Mouse (Mus musculus) CH12.LX (cell line): ENCODE results near the gene C5ar1. TPM values are rescaled to one million over a fixed set of nuclear protein-coding genes. Genes with fewer than 3 reads are reported as not detected.

ENCODE experiments used
- DNase-seq: peaks from one replicate; pipeline ENCODE4 v3.0.0-alpha.2; 2013; ENCODE audit errors: extremely low read depth
- H3K27ac ChIP-seq: 2 replicates; pipeline ENCODE4 v1.5.1; 2012; ENCODE audit warnings: low read depth, mild to moderate bottlenecking, control low read depth, moderate library complexity; ENCODE audit not compliant: insufficient read depth
- H3K27me3 ChIP-seq: replicated peaks from 2 replicates; pipeline ENCODE3; 2012; ENCODE audit warnings: inconsistent platforms
- H3K36me3 ChIP-seq, 2 experiments: replicated peaks in 1 of 2; 2 replicates each; pipeline versions ENCODE3 to v1.6.1; 2012; ENCODE audit warnings: inconsistent platforms in 1 of 2, low read length in 1 of 2, mild to moderate bottlenecking in 1 of 2, mixed read lengths in 1 of 2, moderate library complexity in 1 of 2; ENCODE audit not compliant: control insufficient read depth in 1 of 2, insufficient read depth in 1 of 2
- H3K4me1 ChIP-seq, 2 experiments: 2 replicates each; pipeline ENCODE4 v1.6.1; 2012; ENCODE audit warnings: inconsistent platforms in 1 of 2, moderate library complexity in 1 of 2; ENCODE audit not compliant: insufficient read depth in 2 of 2, control insufficient read depth in 1 of 2
- H3K4me2 ChIP-seq: 2 replicates; pipeline ENCODE4 v1.6.1; 2012; ENCODE audit warnings: low read depth, mild to moderate bottlenecking, control low read depth; ENCODE audit not compliant: poor library complexity, insufficient read depth, severe bottlenecking
- H3K4me3 ChIP-seq, 3 experiments: fragments of 150-350 bp in 1 of 3; sonication (generic) in 1 of 3; replicated peaks in 1 of 3; 2 replicates each; pipeline versions ENCODE3 to v1.5.1; 2011 to 2012; ENCODE audit warnings: low read depth in 2 of 3, low read length in 2 of 3, mild to moderate bottlenecking in 2 of 3, moderate library complexity in 2 of 3, control low read depth in 1 of 3, improper control_type of control experiment in 1 of 3, inconsistent platforms in 1 of 3, mixed read lengths in 1 of 3; ENCODE audit not compliant: poor library complexity in 1 of 3
- H3K79me2 ChIP-seq: replicated peaks from 2 replicates; pipeline ENCODE4 v1.6.1; 2012; ENCODE audit warnings: mild to moderate bottlenecking, moderate library complexity; ENCODE audit not compliant: control insufficient read depth, poor library complexity, insufficient read depth, severe bottlenecking; ENCODE audit errors: extremely low read depth
- H3K9ac ChIP-seq: 2 replicates; pipeline ENCODE4 v1.6.1; 2012; ENCODE audit warnings: low read depth, mild to moderate bottlenecking, control low read depth, moderate library complexity; ENCODE audit not compliant: insufficient read depth
- H3K9me3 ChIP-seq: replicated peaks from 2 replicates; pipeline ENCODE3; 2012; ENCODE audit warnings: low read length, inconsistent platforms, mixed read lengths
- MXI1 ChIP-seq: IDR thresholded peaks from 2 replicates; pipeline ENCODE4 v1.6.1; 2011; ENCODE audit warnings: mild to moderate bottlenecking, low read depth, low read length, improper control_type of control experiment
- MYC ChIP-seq: IDR thresholded peaks from 2 replicates; pipeline ENCODE4 v1.6.1; 2011; ENCODE audit warnings: low read depth, mild to moderate bottlenecking, improper control_type of control experiment, low read length
- SIN3A ChIP-seq: IDR thresholded peaks from 2 replicates; pipeline ENCODE4 v1.6.1; 2012; ENCODE audit warnings: low read length, improper control_type of control experiment, inconsistent platforms
- USF1 ChIP-seq: IDR thresholded peaks from 2 replicates; pipeline ENCODE4 v1.6.1; 2014; ENCODE audit warnings: low read depth, mild to moderate bottlenecking, inconsistent platforms, low read length, improper control_type of control experiment
- ZC3H11A ChIP-seq: IDR thresholded peaks from 2 replicates; pipeline ENCODE4 v1.6.1; 2012; ENCODE audit warnings: low read depth, mild to moderate bottlenecking, inconsistent platforms, low read length, improper control_type of control experiment
- ZKSCAN1 ChIP-seq: IDR thresholded peaks from 2 replicates; pipeline ENCODE4 v1.6.1; 2012; ENCODE audit warnings: low read depth, inconsistent platforms, low read length, improper control_type of control experiment, borderline replicate concordance
- ZMIZ1 ChIP-seq: IDR thresholded peaks from 2 replicates; pipeline ENCODE4 v1.6.1; 2012; ENCODE audit warnings: low read depth, mild to moderate bottlenecking, inconsistent platforms, low read length, improper control_type of control experiment
- dilution Hi-C: fragments of 300-500 bp; cut with MboI; formaldehyde crosslinking; loops from 2 replicates; pipeline ENCODE4 v1.14.3; 2020; ENCODE audit warnings: low sequenced_read_pairs; ENCODE audit not compliant: extremely low pct_unique_long_range_greater_than_20kb, extremely low pct_ligation_motif_present
- in situ Hi-C: fragments of 300-500 bp; cut with MboI; formaldehyde crosslinking; loops from 3 replicates; pipeline ENCODE4 v1.14.3; 2019; ENCODE audit warnings: low sequenced_read_pairs, low pct_ligation_motif_present, low pct_unique_long_range_greater_than_20kb, mixed read lengths
- polyA plus RNA-seq: library from polyadenylated mRNA; unstranded; fragments of >175 nt; gene quantifications from 2 replicates; pipeline ENCODE4 v1.2.1, GENCODE M21; 2012; ENCODE audit warnings: low read depth; ENCODE audit not compliant: insufficient read length
- total RNA-seq, 2 experiments: library from RNA; depleted of rRNA; stranded (reverse); fragments of 300-350 nt in 1 of 2; fragments of >200 nt in 1 of 2; gene quantifications; 2 replicates each; pipeline ENCODE4 v1.2.3; 2012 to 2014

Gene C5ar1
- total and polyA plus RNA-seq, 3 experiments, result not detected

DNA sequence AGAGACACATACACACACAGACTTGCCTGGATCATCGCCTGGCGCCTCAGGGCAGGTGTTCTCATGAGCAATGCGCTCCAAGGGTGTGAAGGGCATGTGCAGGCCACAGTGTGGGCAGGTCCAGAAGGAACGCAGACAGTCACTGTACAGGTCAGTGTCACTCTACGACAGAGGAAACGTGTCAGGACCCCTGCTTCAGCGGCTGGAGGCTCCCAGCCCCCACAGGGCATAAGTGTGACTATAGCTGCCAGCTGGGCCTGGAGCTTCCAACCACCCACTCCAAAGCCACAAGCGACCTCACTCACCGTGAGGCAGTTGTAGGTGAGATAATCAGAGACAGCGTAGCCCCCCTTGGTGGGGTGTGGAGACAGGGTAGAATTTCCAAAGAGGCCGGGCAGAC lies 60.8 kb downstream of the C5ar1 start:
- no peak overlapping the region for H3K4me2 ChIP-seq
- no peaks in the 10 kb centered on the region for H3K9me3 ChIP-seq
- peaks cover 13 to 68% of the 10 kb centered on the region in 2 experiments for H3K4me1 ChIP-seq
- H3K4me3 ChIP-seq, result no peak overlapping the region
- H3K9ac ChIP-seq, result no peak overlapping the region
- in situ Hi-C loops (loop anchor here (10.0 kb wide), 1 partner anchor 56 kb away; the partner anchor contains the start of gene C5ar1), dilution Hi-C loops (no loop called here)
- TF ChIP-seq USF1, result no peak
- TF ChIP-seq SIN3A, result no peak
- TF ChIP-seq ZC3H11A, result no peak
- no peak for TF ChIP-seq ZMIZ1
- peaks cover 68 to 88% of the 10 kb centered on the region in 2 experiments for H3K36me3 ChIP-seq
- no peak overlapping the region for H3K27ac ChIP-seq
- H3K27me3 ChIP-seq, result no peaks in the 10 kb centered on the region
- H3K79me2 ChIP-seq, result no peaks in the 10 kb centered on the region
- DNase-seq, result no peak

DNA sequence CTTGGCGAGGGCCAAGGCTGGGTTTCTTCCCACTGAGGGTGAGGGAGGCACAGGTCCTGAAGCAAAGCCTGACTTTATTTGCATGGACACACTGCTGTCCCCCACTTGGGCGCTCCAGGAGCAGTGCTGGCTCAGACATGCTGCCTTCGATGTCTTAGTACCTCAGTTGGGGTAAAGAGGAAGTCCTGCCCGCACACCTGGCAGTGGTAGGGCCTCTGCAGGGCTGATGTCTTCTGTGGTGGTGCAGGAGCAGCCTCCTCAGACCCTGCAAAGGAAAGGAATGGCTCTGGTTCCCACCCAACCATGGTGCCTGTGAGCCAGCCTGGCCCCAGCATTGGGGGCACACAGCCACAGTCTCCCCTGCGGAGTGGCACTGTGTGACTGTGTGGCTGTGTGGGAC lies 62.2 kb downstream of the C5ar1 start:
- Histone ChIP-seq H3K4me1 (peaks cover 13 to 68% of the 10 kb centered on the region in 2 experiments), H3K4me3 (peak overlapping the region in 1 of 3 experiments; percentile 7), H3K27me3 (no peaks in the 10 kb centered on the region), H3K4me2 (no peak overlapping the region), H3K27ac (peak overlapping the region; percentile 31; the same call in 1 of the 2 replicates), H3K36me3 (peaks cover 55 to 74% of the 10 kb centered on the region in 2 experiments), H3K9ac (no peak overlapping the region), H3K9me3 (no peaks in the 10 kb centered on the region), H3K79me2 (no peaks in the 10 kb centered on the region)
- TF ChIP-seq MYC (no peak), MXI1 (no peak), ZKSCAN1 (no peak), ZC3H11A (no peak)
- in situ Hi-C loops (loop anchor here (10.0 kb wide), 1 partner anchor 58 kb away; the partner anchor contains the start of gene C5ar1), dilution Hi-C loops (no loop called here)
- peak; percentile 49 for DNase-seq

Other genes with a start within 250 kb of the C5ar1 start
- gene Bicra, start 211.6 kb downstream of the C5ar1 start, total RNA-seq (2012; rRNA removed), result 1.9 and 2.2 TPM in 2 replicates
- gene Bicra, start 211.6 kb downstream of the C5ar1 start, total RNA-seq (2014; rRNA removed), result 0.31 and 0.32 TPM in 2 replicates
- gene Bicra, start 211.6 kb downstream of the C5ar1 start, polyA plus RNA-seq, result 9.8 and 10.2 TPM in 2 replicates
- 0.08 TPM in 1 of 2 replicates, not detected in the other for gene Zfp541, start 197.7 kb downstream of the C5ar1 start, total RNA-seq (2012; rRNA removed)
- 0.12 TPM in 1 of 2 replicates, not detected in the other for gene Zfp541, start 197.7 kb downstream of the C5ar1 start, total RNA-seq (2014; rRNA removed)
- 0.05 TPM in 1 of 2 replicates, not detected in the other for gene Zfp541, start 197.7 kb downstream of the C5ar1 start, polyA plus RNA-seq
- 80.0 and 84.8 TPM in 2 replicates for gene Napa, start 161.1 kb downstream of the C5ar1 start, total RNA-seq (2012; rRNA removed)
- 97.5 and 106 TPM in 2 replicates for gene Napa, start 161.1 kb downstream of the C5ar1 start, total RNA-seq (2014; rRNA removed)
- 111 and 112 TPM in 2 replicates for gene Napa, start 161.1 kb downstream of the C5ar1 start, polyA plus RNA-seq
- gene Kptn, start 139.6 kb downstream of the C5ar1 start, total RNA-seq (2012; rRNA removed), result 17.5 and 19.1 TPM in 2 replicates
- 25.4 and 25.8 TPM in 2 replicates for gene Kptn, start 139.6 kb downstream of the C5ar1 start, total RNA-seq (2014; rRNA removed)
- 14.2 and 14.5 TPM in 2 replicates for gene Kptn, start 139.6 kb downstream of the C5ar1 start, polyA plus RNA-seq
- gene Slc8a2, start 129.7 kb downstream of the C5ar1 start, total RNA-seq (2012; rRNA removed), result 0.04 TPM in 2 replicates
- gene Slc8a2, start 129.7 kb downstream of the C5ar1 start, total RNA-seq (2014; rRNA removed), result not detected in 2 replicates
- gene Slc8a2, start 129.7 kb downstream of the C5ar1 start, polyA plus RNA-seq, result 0.08 and 0.10 TPM in 2 replicates
- 9.4 and 10.2 TPM in 2 replicates for gene Meis3, start 84.5 kb downstream of the C5ar1 start, total RNA-seq (2012; rRNA removed)
- 7.1 and 7.9 TPM in 2 replicates for gene Meis3, start 84.5 kb downstream of the C5ar1 start, total RNA-seq (2014; rRNA removed)
- gene Meis3, start 84.5 kb downstream of the C5ar1 start, polyA plus RNA-seq, result 10.1 and 11.8 TPM in 2 replicates
- 14.8 and 18.0 TPM in 2 replicates for gene Dhx34, start 37.5 kb downstream of the C5ar1 start, total RNA-seq (2012; rRNA removed)
- 6.9 and 8.8 TPM in 2 replicates for gene Dhx34, start 37.5 kb downstream of the C5ar1 start, total RNA-seq (2014; rRNA removed)
- 11.8 and 15.2 TPM in 2 replicates for gene Dhx34, start 37.5 kb downstream of the C5ar1 start, polyA plus RNA-seq
- 0.04 TPM in 2 replicates for gene C5ar2, start 15.4 kb downstream of the C5ar1 start, total RNA-seq (2012; rRNA removed)
- 0.11 and 0.30 TPM in 2 replicates for gene C5ar2, start 15.4 kb downstream of the C5ar1 start, total RNA-seq (2014; rRNA removed)
- gene C5ar2, start 15.4 kb downstream of the C5ar1 start, polyA plus RNA-seq, result 0.22 and 0.33 TPM in 2 replicates
- gene Inafm1, start 14.1 kb upstream of the C5ar1 start, total RNA-seq (2012; rRNA removed), result 5.6 and 7.4 TPM in 2 replicates
- gene Inafm1, start 14.1 kb upstream of the C5ar1 start, total RNA-seq (2014; rRNA removed), result 1.1 and 1.5 TPM in 2 replicates
- 9.3 and 9.5 TPM in 2 replicates for gene Inafm1, start 14.1 kb upstream of the C5ar1 start, polyA plus RNA-seq
- gene Ccdc9, start 27.3 kb upstream of the C5ar1 start, total RNA-seq (2012; rRNA removed), result 47.6 and 53.3 TPM in 2 replicates
- gene Ccdc9, start 27.3 kb upstream of the C5ar1 start, total RNA-seq (2014; rRNA removed), result 32.0 and 37.5 TPM in 2 replicates
- gene Ccdc9, start 27.3 kb upstream of the C5ar1 start, polyA plus RNA-seq, result 81.0 and 94.2 TPM in 2 replicates
- gene Bbc3, start 48.9 kb upstream of the C5ar1 start, total RNA-seq (2012; rRNA removed), result 33.2 and 61.7 TPM in 2 replicates
- 23.2 and 25.4 TPM in 2 replicates for gene Bbc3, start 48.9 kb upstream of the C5ar1 start, total RNA-seq (2014; rRNA removed)
- gene Bbc3, start 48.9 kb upstream of the C5ar1 start, polyA plus RNA-seq, result 22.2 and 23.3 TPM in 2 replicates
- 146 and 181 TPM in 2 replicates for gene Sae1, start 128.3 kb upstream of the C5ar1 start, total RNA-seq (2012; rRNA removed)
- 160 and 170 TPM in 2 replicates for gene Sae1, start 128.3 kb upstream of the C5ar1 start, total RNA-seq (2014; rRNA removed)
- 271 and 298 TPM in 2 replicates for gene Sae1, start 128.3 kb upstream of the C5ar1 start, polyA plus RNA-seq
- gene Zc3h4, start 141.4 kb upstream of the C5ar1 start, total RNA-seq (2012; rRNA removed), result 26.8 and 30.4 TPM in 2 replicates
- 9.0 and 10.0 TPM in 2 replicates for gene Zc3h4, start 141.4 kb upstream of the C5ar1 start, total RNA-seq (2014; rRNA removed)
- gene Zc3h4, start 141.4 kb upstream of the C5ar1 start, polyA plus RNA-seq, result 34.0 and 44.2 TPM in 2 replicates
- gene Tmem160, start 193.2 kb upstream of the C5ar1 start, total RNA-seq (2012; rRNA removed), result 89.1 and 97.8 TPM in 2 replicates
- 28.8 and 30.9 TPM in 2 replicates for gene Tmem160, start 193.2 kb upstream of the C5ar1 start, total RNA-seq (2014; rRNA removed)
- gene Tmem160, start 193.2 kb upstream of the C5ar1 start, polyA plus RNA-seq, result 48.9 and 54.4 TPM in 2 replicates
- 0.08 and 0.17 TPM in 2 replicates for gene Npas1, start 218.2 kb upstream of the C5ar1 start, total RNA-seq (2012; rRNA removed)
- gene Npas1, start 218.2 kb upstream of the C5ar1 start, total RNA-seq (2014; rRNA removed), result not detected in 2 replicates
- 0.56 and 0.61 TPM in 2 replicates for gene Npas1, start 218.2 kb upstream of the C5ar1 start, polyA plus RNA-seq